Mouse (Mus musculus) midbrain, embryonic 13.5 days (tissue): Measurements from ENCODE around the gene Lkaaear1. TPM values are rescaled to one million over a fixed set of nuclear protein-coding genes. Genes with fewer than 3 reads are reported as not detected.

Source experiments
- ATAC-seq: fragments of 200-750 bp; cut with Nextera tagmentation; 2 replicates; pipeline ENCODE4 v1.8.0; 2017; ENCODE audit warnings: mild to moderate bottlenecking, moderate TSS enrichment, moderate library complexity
- H3K27ac ChIP-seq: fragments of 300-500 bp; sonication (generic); 2 replicates; pipeline ENCODE4 v1.5.1; 2015; ENCODE audit warnings: inconsistent platforms, mild to moderate bottlenecking, moderate library complexity
- H3K27me3 ChIP-seq: fragments of 300-500 bp; sonication (generic); 2 replicates; pipeline ENCODE4 v1.6.1; 2015; ENCODE audit warnings: mild to moderate bottlenecking, inconsistent platforms
- H3K36me3 ChIP-seq: fragments of 300-500 bp; sonication (generic); 2 replicates; pipeline ENCODE4 v1.6.1; 2015; ENCODE audit warnings: mild to moderate bottlenecking, inconsistent platforms
- H3K4me1 ChIP-seq: fragments of 300-500 bp; sonication (generic); replicated peaks from 2 replicates; pipeline ENCODE4 v1.6.1; 2015; ENCODE audit warnings: inconsistent platforms
- H3K4me2 ChIP-seq: fragments of 300-500 bp; sonication (generic); replicated peaks from 2 replicates; pipeline ENCODE4 v1.6.1; 2015; ENCODE audit warnings: moderate library complexity, mild to moderate bottlenecking, inconsistent platforms
- H3K4me3 ChIP-seq: fragments of 300-500 bp; sonication (generic); replicated peaks from 2 replicates; pipeline ENCODE4 v1.5.1; 2015; ENCODE audit warnings: mild to moderate bottlenecking, inconsistent platforms
- H3K9ac ChIP-seq: fragments of 300-500 bp; sonication (generic); replicated peaks from 2 replicates; pipeline ENCODE4 v1.6.1; 2015; ENCODE audit warnings: mild to moderate bottlenecking, inconsistent platforms
- H3K9me3 ChIP-seq: fragments of 300-500 bp; sonication (generic); 2 replicates; pipeline ENCODE4 v1.6.1; 2016; ENCODE audit warnings: mild to moderate bottlenecking, inconsistent platforms
- WGBS: fragments of 180-500 bp; shearing (Covaris S2); methylation state at CpG from one replicate; pipeline ENCODE4 v1.1.7; 2015; 5-methylcytosine and 5-hydroxymethylcytosine counted together
- polyA plus RNA-seq: library from polyadenylated mRNA; unstranded; fragments of >200 nt; fragmentation: Nextera tagmentation; extraction: Ambion mirVana; gene quantifications from 2 replicates; pipeline ENCODE4 v1.2.1, GENCODE M21; 2015

The Lkaaear1 gene
- not detected in 2 replicates for polyA plus RNA-seq

DNA sequence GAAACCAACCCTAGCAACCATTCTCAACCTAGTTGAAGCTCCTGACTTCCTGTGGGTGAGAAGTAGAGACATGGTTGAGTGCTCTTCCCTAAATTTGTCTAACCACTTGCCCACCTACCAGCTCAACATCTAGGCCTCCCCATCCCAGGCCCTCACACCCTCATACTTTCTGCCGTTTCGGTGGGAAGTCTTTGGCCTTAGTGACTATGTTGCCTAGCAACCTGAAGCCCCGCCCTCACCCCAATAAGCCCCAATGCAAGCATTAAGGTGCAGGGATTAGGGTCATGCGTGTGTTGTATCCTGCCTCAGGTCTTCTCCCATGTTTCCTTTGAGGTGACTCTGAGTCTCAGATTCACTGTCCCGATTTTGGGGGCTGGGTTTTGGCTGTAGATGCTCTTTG, at the start of gene Lkaaear1:
Gene Lkaaear1 (minus strand): TSS at position 202 of the 400 bp plus-strand sequence.
- Histone ChIP-seq H3K36me3 (no peaks in the 10 kb centered on the region), H3K27ac (no peak within 1 kb of the TSS), H3K4me2 (no peak within 1 kb of the TSS), H3K27me3 (peaks cover 7% of the 10 kb centered on the region; the same call in 1 of the 2 replicates), H3K4me1 (peaks cover 8% of the 10 kb centered on the region), H3K9ac (no peak within 1 kb of the TSS), H3K4me3 (no peak within 1 kb of the TSS), H3K9me3 (no peaks in the 10 kb centered on the region)
- no peak for ATAC-seq
- 37% methylated on average over 5 of the region's 5 CpGs for WGBS

DNA sequence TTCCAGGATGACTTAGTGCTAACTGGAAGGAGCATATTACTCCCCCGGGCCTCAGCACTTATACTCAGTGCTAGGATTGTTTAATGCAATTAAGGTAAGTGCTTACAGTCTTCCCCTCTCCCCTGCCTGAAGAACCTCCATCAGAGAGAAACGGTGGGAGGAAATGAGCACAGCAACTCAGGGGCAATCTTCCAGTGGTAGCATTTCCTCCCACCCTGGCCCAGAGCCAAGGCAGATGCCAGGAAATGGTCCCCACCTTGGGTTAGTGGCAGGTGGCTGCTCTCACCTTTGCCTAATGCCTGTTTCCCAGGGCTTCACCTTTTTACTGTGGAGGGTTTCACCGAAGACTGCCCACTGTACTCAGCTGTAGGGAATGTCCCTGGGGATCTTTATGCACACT, 31.8 kb upstream of the Lkaaear1 start:
- no peaks in the 10 kb centered on the region for H3K27me3 ChIP-seq
- no peak overlapping the region for H3K4me2 ChIP-seq
- WGBS = 70% methylated on average over 3 of the region's 3 CpGs
- H3K9me3 ChIP-seq = no peaks in the 10 kb centered on the region
- no peak overlapping the region for H3K27ac ChIP-seq
- H3K36me3 ChIP-seq = peaks cover 35% of the 10 kb centered on the region
- ATAC-seq = no peak
- H3K4me3 ChIP-seq = no peak overlapping the region
- H3K4me1 ChIP-seq = peaks cover 15% of the 10 kb centered on the region
- H3K9ac ChIP-seq = no peak overlapping the region

DNA sequence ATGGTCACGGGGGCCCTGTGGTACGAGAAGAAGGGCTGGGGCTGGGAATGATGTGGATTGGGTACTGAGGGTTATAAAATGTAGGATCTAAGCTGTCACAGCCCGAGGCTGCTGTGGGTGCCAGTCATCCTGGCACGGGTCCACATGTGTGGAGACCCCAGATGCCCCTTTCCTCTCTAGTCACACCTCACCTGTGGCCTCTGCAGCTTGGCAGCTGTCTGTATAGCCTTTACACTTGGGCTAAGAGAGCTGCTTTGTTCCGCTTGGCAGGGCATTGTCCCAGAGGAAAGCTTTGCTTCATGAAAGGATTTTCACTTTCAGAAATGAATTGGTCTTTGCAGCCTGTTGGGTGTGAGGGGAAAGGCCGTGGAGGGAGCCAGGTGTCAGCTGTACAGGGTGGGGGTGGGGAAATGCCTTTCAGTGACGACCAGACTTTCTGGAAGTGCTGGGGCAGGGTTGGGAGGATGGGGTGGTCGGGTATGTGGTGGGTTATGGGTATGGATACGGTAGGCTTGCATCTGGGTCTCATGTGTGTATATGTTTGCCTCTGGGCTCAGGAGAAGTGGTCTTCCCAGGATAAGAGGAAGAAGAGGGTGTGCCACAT, 29.5 kb upstream of the Lkaaear1 start:
- Histone ChIP-seq H3K36me3 (peaks cover 38% of the 10 kb centered on the region), H3K4me2 (no peak overlapping the region), H3K27me3 (no peaks in the 10 kb centered on the region), H3K4me1 (peaks cover 21% of the 10 kb centered on the region), H3K9ac (0 out of 2 replicates have a peak overlapping the region, but pooled peaks have one; percentile 37), H3K27ac (peak overlapping the region; percentile 35; the same call in 1 of the 2 replicates), H3K9me3 (no peaks in the 10 kb centered on the region), H3K4me3 (no peak overlapping the region)
- WGBS = 36% methylated on average over 9 of the region's 9 CpGs
- peak; percentile 77 for ATAC-seq

DNA sequence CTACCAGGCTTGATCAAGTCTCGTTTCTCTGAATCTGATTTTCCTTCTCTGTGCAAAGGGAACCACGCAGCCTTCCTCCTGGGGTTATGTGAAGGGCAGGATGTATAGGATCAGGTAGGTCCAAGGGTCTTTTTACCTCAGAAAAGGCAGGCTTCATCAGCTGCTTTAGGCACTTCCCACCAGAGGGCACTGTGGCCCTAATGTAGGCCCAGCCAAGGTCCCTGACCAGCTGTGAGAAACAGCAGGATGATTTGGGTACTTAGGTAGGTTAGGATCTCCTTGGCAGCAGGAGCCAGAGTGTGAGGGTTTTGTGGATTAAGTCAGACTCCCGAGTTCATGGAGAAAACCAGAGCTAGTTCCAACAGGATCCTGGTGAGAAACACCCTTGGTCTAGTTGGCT, 24.0 kb upstream of the Lkaaear1 start:
- H3K36me3 ChIP-seq = peaks cover 52% of the 10 kb centered on the region

DNA sequence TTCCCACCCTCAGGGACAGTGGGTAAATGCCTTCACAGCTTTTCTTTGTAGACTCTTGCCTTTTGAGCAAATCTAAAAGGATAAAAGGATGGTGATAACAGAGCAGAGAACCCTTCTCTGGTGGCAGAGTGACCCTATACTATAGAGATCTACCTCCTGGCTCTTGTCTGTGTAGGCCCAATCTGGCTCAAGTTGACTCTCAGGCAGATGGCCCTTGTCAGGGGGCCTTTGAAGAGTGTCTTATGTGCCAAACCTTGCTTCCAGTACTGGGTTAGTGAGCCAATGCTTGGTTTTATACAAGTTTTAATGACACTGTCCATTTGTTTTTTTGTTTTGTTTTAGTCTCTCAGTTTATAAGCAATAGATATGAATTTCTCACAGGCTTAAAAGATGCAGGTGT, 23.0 kb upstream of the Lkaaear1 start:
- no peak for ATAC-seq
- no peak overlapping the region for H3K27ac ChIP-seq

More for the DNA sequence above, 24.0 kb upstream of the Lkaaear1 start:
- WGBS = 11% methylated on average over 3 of the region's 3 CpGs
- Histone ChIP-seq H3K27me3 (no peaks in the 10 kb centered on the region), H3K4me2 (no peak overlapping the region), H3K9me3 (no peaks in the 10 kb centered on the region), H3K9ac (no peak overlapping the region), H3K4me3 (no peak overlapping the region), H3K4me1 (peaks cover 29% of the 10 kb centered on the region), H3K27ac (no peak overlapping the region)
- peak; percentile 61; the same call in 1 of the 2 replicates for ATAC-seq

DNA sequence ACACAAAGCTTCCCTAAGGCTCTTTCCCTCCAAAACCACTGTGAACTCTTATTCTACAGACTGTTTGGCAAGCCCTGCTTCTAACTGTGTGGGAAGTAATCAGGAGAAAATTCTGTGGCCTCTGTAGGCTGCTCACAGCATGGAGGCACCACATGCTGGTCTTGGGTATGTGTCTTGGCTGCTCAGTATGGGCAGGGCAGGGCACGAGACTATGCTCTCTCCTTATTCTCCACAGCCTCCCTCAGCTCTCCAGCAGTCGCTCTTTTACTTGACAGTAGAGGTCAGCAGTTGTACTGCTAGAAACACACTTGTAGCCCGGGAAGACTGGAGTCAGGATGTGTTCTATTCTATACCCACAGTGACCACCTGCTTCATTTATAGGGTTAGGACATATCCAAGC, 21.8 kb upstream of the Lkaaear1 start:
- no peak for ATAC-seq
- Histone ChIP-seq H3K4me1 (peaks cover 46% of the 10 kb centered on the region), H3K9ac (no peak overlapping the region), H3K27me3 (no peaks in the 10 kb centered on the region), H3K27ac (no peak overlapping the region), H3K36me3 (peaks cover 32% of the 10 kb centered on the region), H3K9me3 (no peaks in the 10 kb centered on the region), H3K4me3 (no peak overlapping the region), H3K4me2 (no peak overlapping the region)
- WGBS = 34% methylated on average over 3 of the region's 3 CpGs

More for the DNA sequence above, 23.0 kb upstream of the Lkaaear1 start:
- no peaks in the 10 kb centered on the region for H3K9me3 ChIP-seq
- H3K4me2 ChIP-seq = no peak overlapping the region
- peaks cover 43% of the 10 kb centered on the region for H3K36me3 ChIP-seq
- H3K4me3 ChIP-seq = no peak overlapping the region
- H3K4me1 ChIP-seq = peaks cover 34% of the 10 kb centered on the region
- H3K9ac ChIP-seq = no peak overlapping the region
- no peaks in the 10 kb centered on the region for H3K27me3 ChIP-seq

DNA sequence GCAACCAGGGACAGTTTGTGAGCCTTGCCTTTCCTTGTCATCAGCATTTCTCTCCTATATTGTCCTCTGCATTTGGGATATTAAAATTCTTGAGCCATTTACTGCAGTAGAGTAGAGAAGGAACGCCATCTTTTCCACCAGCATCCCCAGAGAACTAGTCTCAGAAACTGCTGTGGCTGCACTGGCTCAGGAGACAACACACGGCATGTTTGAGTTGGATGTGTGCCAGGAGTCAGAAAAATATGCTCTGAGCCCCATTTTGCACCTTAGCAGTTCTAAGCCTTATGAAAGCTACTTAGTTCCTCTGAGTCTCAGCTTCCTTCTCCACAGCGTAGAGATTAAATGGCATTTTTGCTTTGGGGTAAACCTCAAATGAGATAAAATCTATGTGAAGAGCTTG, 18.7 kb upstream of the Lkaaear1 start:
- peak overlapping the region; percentile 84 for H3K4me2 ChIP-seq
- no peak overlapping the region for H3K27ac ChIP-seq
- 66% methylated on average over 3 of the region's 3 CpGs for WGBS

DNA sequence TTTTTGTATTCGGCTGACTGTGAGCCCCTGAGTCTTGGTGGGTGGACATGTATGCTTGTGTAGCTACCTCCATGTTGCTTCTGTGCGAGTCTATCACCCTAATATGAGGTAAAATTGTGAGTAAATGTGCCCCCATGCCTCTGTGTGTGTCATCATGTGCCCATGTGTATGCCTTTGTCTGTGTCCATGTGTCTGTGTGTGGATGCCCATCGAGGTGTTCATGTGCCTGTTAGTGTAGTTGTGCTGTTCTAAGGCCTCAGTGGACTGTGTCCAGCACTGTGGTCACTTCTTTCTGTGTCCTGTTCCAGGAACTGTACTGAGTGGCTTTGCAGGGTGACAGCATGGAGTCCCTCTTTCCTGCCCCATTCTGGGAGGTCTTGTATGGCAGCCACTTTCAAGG, 17.1 kb upstream of the Lkaaear1 start:
- Histone ChIP-seq H3K4me1 (peaks cover 55% of the 10 kb centered on the region), H3K9ac (peak overlapping the region; percentile 74), H3K36me3 (peaks cover 23% of the 10 kb centered on the region), H3K9me3 (no peaks in the 10 kb centered on the region), H3K4me2 (peak overlapping the region; percentile 84), H3K4me3 (peak overlapping the region; percentile 48), H3K27ac (peak overlapping the region; percentile 93), H3K27me3 (no peaks in the 10 kb centered on the region)
- ATAC-seq = peak; percentile 60
- 49% methylated on average over 3 of the region's 3 CpGs for WGBS

More for the DNA sequence above, 18.7 kb upstream of the Lkaaear1 start:
- Histone ChIP-seq H3K4me3 (peak overlapping the region; percentile 48), H3K27me3 (no peaks in the 10 kb centered on the region), H3K4me1 (peaks cover 56% of the 10 kb centered on the region), H3K9me3 (no peaks in the 10 kb centered on the region), H3K36me3 (peaks cover 28% of the 10 kb centered on the region), H3K9ac (0 out of 2 replicates have a peak overlapping the region, but pooled peaks have one; percentile 33)
- ATAC-seq = no peak

DNA sequence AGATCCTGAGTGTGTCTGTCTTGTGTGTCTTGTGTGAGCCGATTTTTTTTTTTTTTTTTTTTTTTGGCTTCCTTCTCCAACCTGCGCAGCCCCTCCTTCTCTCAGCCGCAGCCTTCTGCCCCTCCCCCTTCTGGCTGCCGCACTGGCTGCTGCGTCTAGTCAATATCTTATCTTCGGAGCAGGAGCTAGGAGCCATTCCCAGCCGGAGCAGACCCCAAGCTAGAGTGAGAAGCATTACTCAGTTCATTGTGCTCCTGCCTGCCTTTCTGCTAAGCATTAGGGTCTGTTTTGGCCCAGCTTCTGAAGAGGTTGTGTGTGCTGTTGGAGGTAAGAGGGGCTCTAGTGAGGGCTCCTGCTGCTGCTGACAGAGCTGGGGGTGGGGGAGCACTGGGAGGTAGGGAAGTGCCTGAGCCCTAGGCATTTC, 16.7 kb upstream of the Lkaaear1 start, which contains the start of gene Oprl1:
Gene Oprl1 (plus strand): TSS at position 114 of the 424 bp plus-strand sequence.
- ATAC-seq = peak; percentile 73
- Histone ChIP-seq H3K27me3 (no peaks in the 10 kb centered on the region), H3K4me1 (peaks cover 54% of the 10 kb centered on the region), H3K27ac (peak within 1 kb of the TSS; percentile 93), H3K9ac (peak within 1 kb of the TSS; percentile 74), H3K36me3 (peaks cover 18% of the 10 kb centered on the region), H3K9me3 (no peaks in the 10 kb centered on the region), H3K4me2 (peak within 1 kb of the TSS; percentile 84), H3K4me3 (peak within 1 kb of the TSS; percentile 48)
- 0% methylated on average over 7 of the region's 7 CpGs for WGBS

DNA sequence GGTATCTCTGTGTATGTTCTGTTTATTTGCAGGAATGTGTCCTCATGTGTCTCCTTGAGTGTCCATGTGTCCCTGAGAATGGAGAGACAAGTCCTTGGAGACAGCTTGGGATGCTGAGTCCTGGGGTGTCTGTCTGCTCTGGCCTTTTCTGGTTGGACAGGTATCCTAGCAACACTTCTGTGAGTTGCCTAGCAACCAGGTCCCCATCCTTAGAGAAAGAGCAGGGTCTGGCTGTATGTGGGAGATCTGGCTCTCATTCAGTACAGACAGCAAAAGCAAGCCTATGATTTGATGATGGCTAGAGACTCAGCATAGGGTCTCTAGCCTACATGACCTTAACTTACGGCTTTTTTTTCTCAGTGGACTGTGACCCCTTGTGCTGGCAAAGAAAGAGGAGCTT, 15.5 kb upstream of the Lkaaear1 start:
- Histone ChIP-seq H3K4me3 (0 out of 2 replicates have a peak overlapping the region, but pooled peaks have one; percentile 48), H3K9ac (peak overlapping the region; percentile 74; the same call in 1 of the 2 replicates)
- 44% methylated on average over 1 of the region's 1 CpGs for WGBS

DNA sequence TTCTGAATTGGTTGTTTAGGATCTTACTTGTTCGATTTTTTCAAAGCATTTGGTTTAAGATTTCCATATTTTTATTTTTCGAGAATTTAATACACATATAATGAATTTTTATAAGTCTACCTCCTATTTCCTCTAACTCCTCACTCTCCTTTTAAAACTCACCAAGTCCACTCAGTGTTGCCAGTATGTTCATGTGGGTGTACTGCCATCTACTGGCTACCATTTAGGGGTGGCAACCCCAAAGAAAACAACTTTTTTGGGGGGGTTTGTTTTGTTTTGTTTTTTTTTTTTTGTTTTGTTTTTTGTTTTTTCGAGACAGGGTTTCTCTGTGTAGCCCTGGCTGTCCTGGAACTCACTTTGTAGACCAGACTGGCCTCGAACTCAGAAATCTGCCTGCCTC, 8.4 kb upstream of the Lkaaear1 start:
- 29% methylated on average over 4 of the region's 4 CpGs for WGBS
- Histone ChIP-seq H3K9ac (no peak overlapping the region), H3K27me3 (no peaks in the 10 kb centered on the region), H3K4me3 (no peak overlapping the region), H3K36me3 (no peaks in the 10 kb centered on the region), H3K9me3 (no peaks in the 10 kb centered on the region), H3K4me1 (no peaks in the 10 kb centered on the region), H3K4me2 (no peak overlapping the region), H3K27ac (no peak overlapping the region)
- ATAC-seq = no peak

More for the DNA sequence above, 15.5 kb upstream of the Lkaaear1 start:
- H3K36me3 ChIP-seq = peaks cover 6% of the 10 kb centered on the region
- peak overlapping the region; percentile 84 for H3K4me2 ChIP-seq
- peaks cover 53% of the 10 kb centered on the region for H3K4me1 ChIP-seq
- ATAC-seq = peak; percentile 91
- H3K9me3 ChIP-seq = no peaks in the 10 kb centered on the region
- no peaks in the 10 kb centered on the region for H3K27me3 ChIP-seq
- peak overlapping the region; percentile 93 for H3K27ac ChIP-seq

DNA sequence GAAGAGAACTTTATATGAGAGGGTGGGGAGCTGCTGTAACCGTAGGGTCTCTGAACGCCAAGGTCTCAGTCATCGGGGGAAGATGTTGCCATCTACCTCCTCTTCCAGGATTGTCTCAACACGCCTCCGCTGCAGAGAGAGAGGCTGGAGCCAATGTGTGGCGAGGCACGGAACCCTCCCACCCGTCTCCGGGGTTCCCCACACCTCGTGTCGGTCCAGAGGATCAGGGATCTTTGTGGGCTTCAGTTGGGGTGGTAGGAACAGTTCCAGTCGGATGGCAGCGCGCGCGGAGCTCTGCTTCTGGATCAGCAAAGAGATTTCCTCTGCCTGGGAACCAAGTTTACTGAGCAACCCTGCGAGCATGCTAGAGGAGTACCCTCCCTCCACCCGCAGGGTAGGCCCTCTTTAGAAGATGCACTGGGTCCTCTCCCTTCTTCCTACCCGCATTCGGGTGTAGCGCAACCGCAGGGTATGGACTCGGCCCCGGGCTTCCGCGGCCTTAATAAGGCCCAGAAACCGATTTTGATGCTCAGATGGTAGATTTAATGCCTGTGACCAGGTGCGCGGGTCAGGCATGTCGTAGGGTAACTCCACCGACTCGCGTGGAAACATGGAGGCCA, 1.3 kb downstream of the Lkaaear1 start:
- no peaks in the 10 kb centered on the region for H3K36me3 ChIP-seq
- no peak for ATAC-seq
- 76% methylated on average over 33 of the region's 33 CpGs for WGBS

More for the DNA sequence above, 1.3 kb downstream of the Lkaaear1 start:
- Histone ChIP-seq H3K4me1 (peaks cover 19% of the 10 kb centered on the region), H3K27me3 (peaks cover 7% of the 10 kb centered on the region; the same call in 1 of the 2 replicates), H3K4me3 (no peak overlapping the region), H3K27ac (no peak overlapping the region), H3K9ac (no peak overlapping the region), H3K4me2 (no peak overlapping the region), H3K9me3 (no peaks in the 10 kb centered on the region)
